In the genomic region with DNA sequence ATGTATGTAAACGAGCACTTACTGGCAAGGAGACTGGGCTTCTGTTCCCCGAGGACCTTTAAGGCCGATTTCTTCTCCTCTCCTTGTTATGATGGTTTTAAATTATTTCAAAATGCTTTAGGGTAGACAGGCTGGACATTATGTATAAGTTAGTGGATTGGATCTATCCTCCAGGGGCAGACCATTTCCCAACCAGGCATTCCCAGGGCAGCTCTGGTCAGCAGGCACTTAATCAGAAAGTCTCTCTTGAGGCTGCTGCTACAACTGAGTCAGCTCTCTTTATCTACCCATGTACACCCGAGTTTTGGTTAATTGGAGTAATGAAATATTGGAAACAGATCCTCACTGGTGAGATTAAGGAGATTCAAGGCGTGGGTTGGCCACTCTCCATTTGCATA, we compare ENCODE assay signal across 8 mouse cellular contexts. TPM values are rescaled to one million over a fixed set of nuclear protein-coding genes. Genes with fewer than 3 reads are reported as not detected.
DNase-seq lines count a peak whose midpoint lies in the region; ATAC-seq lines count a peak whose summit lies in the region.

No protein-coding gene starts in this region.

- peak overlapping the region; percentile 95 for H3K4me2 ChIP-seq in heart, embryonic 16.5 days (ENCODE audit: low read depth, low read length)
- H3K4me2 ChIP-seq in hindbrain, embryonic 13.5 days: peak overlapping the region; percentile 87
- peak overlapping the region; percentile 76 for H3K4me2 ChIP-seq in midbrain, embryonic 14.5 days (ENCODE audit: low read length)

- no peaks in the 10 kb centered on the region for H3K9me3 ChIP-seq in heart, embryonic 16.5 days (replicated peaks; ENCODE audit: control insufficient read depth, low read length)
- no peaks in the 10 kb centered on the region for H3K9me3 ChIP-seq in hindbrain, embryonic 13.5 days
- no peaks in the 10 kb centered on the region for H3K9me3 ChIP-seq in midbrain, embryonic 14.5 days (ENCODE audit: control insufficient read depth, low read length)

- H3K9ac ChIP-seq in heart, embryonic 16.5 days (ENCODE audit: low read length): peak overlapping the region; percentile 85; the same call in 1 of the 2 replicates
- peak overlapping the region; percentile 74; the same call in 1 of the 2 replicates for H3K9ac ChIP-seq in hindbrain, embryonic 13.5 days
- H3K9ac ChIP-seq in midbrain, embryonic 14.5 days (replicated peaks; ENCODE audit: low read length): no peak overlapping the region

- H3K27ac ChIP-seq in heart, embryonic 16.5 days (ENCODE audit: low read length): no peak overlapping the region; the same call in 1 of the 2 replicates
- peak overlapping the region; percentile 93 for H3K27ac ChIP-seq in hindbrain, embryonic 13.5 days
- peak overlapping the region; percentile 71 for H3K27ac ChIP-seq in midbrain, embryonic 14.5 days (replicated peaks; ENCODE audit: low read depth, low read length)

- intact Hi-C loops in left cerebral cortex, postnatal 25 days (cut with DNase I): no loop called here

- peaks cover 17% of the 10 kb centered on the region for H3K4me1 ChIP-seq in heart, embryonic 16.5 days (ENCODE audit: control insufficient read depth, insufficient read depth, low read length)
- H3K4me1 ChIP-seq in hindbrain, embryonic 13.5 days (replicated peaks): peaks cover 40% of the 10 kb centered on the region
- peaks cover 11% of the 10 kb centered on the region for H3K4me1 ChIP-seq in midbrain, embryonic 14.5 days (ENCODE audit: control insufficient read depth, insufficient read depth, low read length)

- no peak for ATAC-seq in heart, embryonic 16.5 days (replicated peaks; ENCODE audit: extremely low read depth, insufficient read depth, low FRiP score)
- peak; percentile 45 for ATAC-seq in hindbrain, embryonic 13.5 days (ENCODE audit: low FRiP score)
- ATAC-seq in midbrain, embryonic 14.5 days (ENCODE audit: low FRiP score, low TSS enrichment): peak; percentile 41

- no peak for DNase-seq in heart, adult 8-10 months (ENCODE audit: low spot score)
- peak; percentile 51 for DNase-seq in MN1 (ENCODE audit: low spot score)
- DNase-seq in midbrain, embryonic 14.5 days: no peak
- no peak for DNase-seq in left cerebral cortex, postnatal 25 days (ENCODE audit: low spot score in 2 of 2)
- DNase-seq in spleen, postnatal 10 days (ENCODE audit: low spot score in 2 of 2): no peak
- no peak for DNase-seq in c-Kit-positive CD71-positive TER-119-positive erythroid progenitor cells, embryonic 14.5 days (ENCODE audit: low spot score)

- H3K36me3 ChIP-seq in heart, embryonic 16.5 days (ENCODE audit: control insufficient read depth, insufficient read depth): peaks cover 24% of the 10 kb centered on the region
- H3K36me3 ChIP-seq in hindbrain, embryonic 13.5 days: peaks cover 31% of the 10 kb centered on the region
- peaks cover 29% of the 10 kb centered on the region for H3K36me3 ChIP-seq in midbrain, embryonic 14.5 days (ENCODE audit: control insufficient read depth, insufficient read depth, low read length)

- 21% methylated on average over 5 of the region's 5 CpGs for WGBS in heart, embryonic 16.5 days
- WGBS in hindbrain, embryonic 13.5 days: 20% methylated on average over 5 of the region's 5 CpGs
- 14% methylated on average over 5 of the region's 5 CpGs for whole genome bisulfite sequencing in midbrain, embryonic 14.5 days

- H3K4me3 ChIP-seq in heart, embryonic 16.5 days (ENCODE audit: low read length): peak overlapping the region; percentile 99
- H3K4me3 ChIP-seq in hindbrain, embryonic 13.5 days: peak overlapping the region; percentile 81
- H3K4me3 ChIP-seq in midbrain, embryonic 14.5 days (replicated peaks; ENCODE audit: low read depth, low read length): peak overlapping the region; percentile 59

- H3K27me3 ChIP-seq in heart, embryonic 16.5 days (ENCODE audit: control insufficient read depth, insufficient read depth, low read length): peaks cover 47% of the 10 kb centered on the region
- H3K27me3 ChIP-seq in hindbrain, embryonic 13.5 days: peaks cover 48% of the 10 kb centered on the region
- peaks cover 46% of the 10 kb centered on the region for H3K27me3 ChIP-seq in midbrain, embryonic 14.5 days (ENCODE audit: control insufficient read depth, insufficient read depth, low read length)

RNA-seq across cellular contexts. Expression of gene Grwd1, which starts 0.4 kb away (rescaled TPM):
- 38.1 and 40.2 TPM in 2 replicates for polyA plus RNA-seq in heart, embryonic 16.5 days (2015; fragmentation: Nextera tagmentation; extraction: Ambion mirVana)
- total RNA-seq in heart, adult 8-10 months (2022): 10 to 100 TPM; 10.2 to 16.0 (median 13.6) TPM
- 37.5 and 40.3 TPM in 2 replicates for polyA plus RNA-seq in hindbrain, embryonic 13.5 days (2015; fragmentation: Nextera tagmentation; extraction: Ambion mirVana)
- polyA plus RNA-seq in midbrain, embryonic 14.5 days (2014; fragmentation: Nextera tagmentation; extraction: Ambion mirVana): 37.2 and 37.4 TPM in 2 replicates
- total RNA-seq in left cerebral cortex, postnatal 25 days (2021): 10 to 100 TPM; 21.0 to 23.2 TPM

RNA-seq across cellular contexts. Expression of gene Kcnj14, which starts 6.5 kb away (rescaled TPM):
- 0.50 and 0.57 TPM in 2 replicates for polyA plus RNA-seq in heart, embryonic 16.5 days (2015; fragmentation: Nextera tagmentation; extraction: Ambion mirVana)
- total RNA-seq in heart, adult 8-10 months (2022): 1 to 10 TPM in 3 of 4 experiments, under 1 TPM in 1; 0.87 to 6.1 (median 3.1) TPM
- 0.50 and 0.81 TPM in 2 replicates for polyA plus RNA-seq in hindbrain, embryonic 13.5 days (2015; fragmentation: Nextera tagmentation; extraction: Ambion mirVana)
- 0.63 and 0.88 TPM in 2 replicates for polyA plus RNA-seq in midbrain, embryonic 14.5 days (2014; fragmentation: Nextera tagmentation; extraction: Ambion mirVana)
- 1 to 10 TPM; 2.6 to 2.7 TPM for total RNA-seq in left cerebral cortex, postnatal 25 days (2021)

RNA-seq across cellular contexts. Expression of gene Cyth2, which starts 16.7 kb away (rescaled TPM):
- 90.8 and 90.9 TPM in 2 replicates for polyA plus RNA-seq in heart, embryonic 16.5 days (2015; fragmentation: Nextera tagmentation; extraction: Ambion mirVana)
- 10 to 100 TPM; 54.0 to 65.5 (median 62.1) TPM for total RNA-seq in heart, adult 8-10 months (2022)
- polyA plus RNA-seq in hindbrain, embryonic 13.5 days (2015; fragmentation: Nextera tagmentation; extraction: Ambion mirVana): 327 and 333 TPM in 2 replicates
- polyA plus RNA-seq in midbrain, embryonic 14.5 days (2014; fragmentation: Nextera tagmentation; extraction: Ambion mirVana): 281 and 288 TPM in 2 replicates
- 100 to 1,000 TPM; 204 to 210 TPM for total RNA-seq in left cerebral cortex, postnatal 25 days (2021)

RNA-seq across cellular contexts. Expression of gene Kdelr1, which starts 41.4 kb away (rescaled TPM):
- 64.9 and 76.1 TPM in 2 replicates for polyA plus RNA-seq in heart, embryonic 16.5 days (2015; fragmentation: Nextera tagmentation; extraction: Ambion mirVana)
- total RNA-seq in heart, adult 8-10 months (2022): 100 to 1,000 TPM; 115 to 134 (median 127) TPM
- polyA plus RNA-seq in hindbrain, embryonic 13.5 days (2015; fragmentation: Nextera tagmentation; extraction: Ambion mirVana): 40.6 and 45.7 TPM in 2 replicates
- polyA plus RNA-seq in midbrain, embryonic 14.5 days (2014; fragmentation: Nextera tagmentation; extraction: Ambion mirVana): 99.1 and 126 TPM in 2 replicates
- total RNA-seq in left cerebral cortex, postnatal 25 days (2021): 10 to 100 TPM; 81.2 to 84.0 TPM

RNA-seq across cellular contexts. Expression of gene Sult2b1, which starts 46.7 kb away (rescaled TPM):
- polyA plus RNA-seq in heart, embryonic 16.5 days (2015; fragmentation: Nextera tagmentation; extraction: Ambion mirVana): 0.66 and 0.72 TPM in 2 replicates
- not detected for total RNA-seq in heart, adult 8-10 months (2022)
- 5.2 and 5.3 TPM in 2 replicates for polyA plus RNA-seq in hindbrain, embryonic 13.5 days (2015; fragmentation: Nextera tagmentation; extraction: Ambion mirVana)
- 5.2 and 8.5 TPM in 2 replicates for polyA plus RNA-seq in midbrain, embryonic 14.5 days (2014; fragmentation: Nextera tagmentation; extraction: Ambion mirVana)
- total RNA-seq in left cerebral cortex, postnatal 25 days (2021): 10 to 100 TPM in 1 of 2 experiments, 1 to 10 TPM in 1; 8.6 to 12.4 TPM
